Mouse (Mus musculus): ENCODE results near the gene Gm28102. TPM values are rescaled to one million over a fixed set of nuclear protein-coding genes. Genes with fewer than 3 reads are reported as not detected.
"Not testable (repeated sequence)": the region's sequence is repeated elsewhere in the genome, so short reads cannot be mapped to it uniquely, and the experiment has no call there.

The Gm28102 gene
- not detected in 2 replicates for polyA plus RNA-seq (2016; fragmentation: Nextera tagmentation; extraction: Ambion mirVana)

DNA sequence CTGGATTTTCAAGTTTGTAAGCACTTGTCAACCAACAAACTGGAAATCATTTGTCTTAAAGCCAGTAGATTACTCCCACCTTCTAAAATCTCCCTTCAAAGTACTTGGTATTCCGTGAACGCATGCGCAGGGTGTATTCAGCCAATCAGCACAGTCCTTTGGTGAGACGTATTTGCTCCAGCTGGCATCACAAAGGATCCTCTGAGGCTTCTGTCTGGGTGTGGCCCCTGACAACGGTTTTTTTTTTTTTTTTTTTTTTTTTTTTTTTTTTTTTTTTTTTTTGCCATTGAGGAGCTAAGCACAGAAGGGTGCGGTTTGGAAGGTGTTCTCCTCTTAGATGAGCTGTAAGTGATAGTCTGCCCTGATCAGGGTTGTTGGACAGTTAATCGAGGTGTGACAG lies at the start of gene Gm28102:
Gene Gm28102, plus strand, starts transcription at position 301 of the 400 bp plus-strand sequence.
- no CpG with 5 or more reads among the region's 7 CpGs for WGBS
- H3K27me3 ChIP-seq; H3K4me1 ChIP-seq; H3K27ac ChIP-seq; H3K4me3 ChIP-seq; H3K9ac ChIP-seq; ATAC-seq (ENCODE audit: insufficient number of reproducible peaks, insufficient read depth, low FRiP score, low TSS enrichment); H3K9me3 ChIP-seq; H3K36me3 ChIP-seq; H3K4me2 ChIP-seq (replicated peaks): not testable (repeated sequence)
